Mouse (Mus musculus): ENCODE data around the gene Cbx5.

The Cbx5 gene

DNA sequence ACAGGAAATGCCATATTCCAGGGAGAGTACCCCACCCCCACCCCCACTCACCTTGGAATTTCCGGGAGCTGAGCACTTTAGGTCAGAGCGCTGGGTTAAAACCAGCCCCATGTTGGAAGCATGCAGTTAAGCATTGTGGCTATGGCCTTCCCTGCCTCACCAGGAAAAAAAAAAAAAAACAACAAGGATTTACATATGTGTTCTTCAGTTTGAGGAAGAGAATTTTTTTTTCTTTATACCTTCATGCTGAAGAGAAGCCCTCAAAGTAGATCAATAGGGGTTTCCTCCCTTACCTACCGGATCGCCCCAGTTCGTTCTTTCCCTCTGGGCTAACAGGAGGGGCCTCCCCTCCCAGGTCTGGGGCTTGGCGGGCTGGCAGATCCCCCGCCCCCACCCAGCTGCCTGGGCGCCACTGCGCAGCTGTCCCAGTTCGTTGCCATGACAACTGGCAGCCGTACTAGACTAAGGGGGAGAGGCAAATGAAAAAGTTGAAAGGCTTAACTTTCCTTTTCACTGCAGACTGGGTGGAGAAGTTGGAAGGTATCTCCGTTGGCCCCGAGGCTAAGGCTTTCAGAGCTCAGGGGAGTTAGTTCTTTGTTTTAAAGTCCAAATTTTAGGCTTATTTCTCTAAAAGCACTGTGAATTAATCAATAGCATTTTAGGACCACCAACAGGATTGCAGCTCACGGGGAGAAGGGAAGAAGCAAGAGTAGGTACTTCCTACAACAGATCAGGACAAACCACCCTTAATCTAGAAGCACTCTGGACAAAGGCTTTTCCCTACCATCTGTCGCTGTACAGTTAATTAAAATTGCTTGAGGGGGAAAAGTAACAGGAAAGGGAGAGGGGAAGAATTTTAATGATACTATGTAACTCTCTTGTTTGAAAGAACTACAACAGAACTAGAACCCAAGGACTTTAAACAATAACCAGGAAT is 24.4 kb downstream of the Cbx5 start:
- peak; percentile 97 for ATAC-seq (ENCODE audit: low TSS enrichment)

DNA sequence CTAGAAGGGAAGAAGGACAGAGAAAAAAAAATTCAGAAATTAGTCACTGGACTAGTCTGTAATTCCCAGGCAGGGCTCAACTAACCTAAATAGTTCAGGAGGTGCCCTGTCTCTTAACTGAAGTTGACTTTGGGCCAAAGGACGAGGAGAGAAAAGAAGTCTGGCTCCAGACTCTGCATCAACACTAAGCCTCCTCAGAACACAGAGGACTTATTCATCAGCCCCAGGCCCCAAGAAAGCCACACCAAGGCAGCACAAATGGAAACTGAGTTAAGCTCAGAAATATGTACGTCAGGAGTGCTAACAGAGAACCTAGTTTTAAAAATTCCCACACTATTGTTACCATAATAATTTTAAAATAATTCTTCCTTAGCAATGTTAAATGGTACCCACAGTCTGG is 25.5 kb downstream of the Cbx5 start:
- no peak; the same call in 1 of the 2 replicates for ATAC-seq (ENCODE audit: low TSS enrichment)

DNA sequence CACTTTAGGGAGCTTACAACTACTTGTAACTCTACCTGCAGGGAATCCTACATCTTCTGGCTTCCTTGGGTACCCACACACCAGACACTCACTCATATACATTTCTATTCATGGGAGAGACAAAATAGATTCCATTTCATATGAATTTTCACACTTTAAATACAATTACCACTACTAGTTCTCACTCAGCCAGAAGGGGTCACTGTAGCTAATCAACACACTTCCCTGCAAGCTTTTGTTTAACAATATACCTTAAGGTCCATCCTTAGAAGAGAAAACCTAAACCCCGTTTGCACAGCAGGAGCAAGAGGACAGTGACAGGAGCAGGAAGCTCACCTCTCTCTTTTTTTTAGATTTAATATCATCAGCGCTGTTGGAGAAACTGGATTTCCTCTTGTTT is 34.5 kb downstream of the Cbx5 start:
- no peak; the same call in 1 of the 2 replicates for ATAC-seq (ENCODE audit: low TSS enrichment)

DNA sequence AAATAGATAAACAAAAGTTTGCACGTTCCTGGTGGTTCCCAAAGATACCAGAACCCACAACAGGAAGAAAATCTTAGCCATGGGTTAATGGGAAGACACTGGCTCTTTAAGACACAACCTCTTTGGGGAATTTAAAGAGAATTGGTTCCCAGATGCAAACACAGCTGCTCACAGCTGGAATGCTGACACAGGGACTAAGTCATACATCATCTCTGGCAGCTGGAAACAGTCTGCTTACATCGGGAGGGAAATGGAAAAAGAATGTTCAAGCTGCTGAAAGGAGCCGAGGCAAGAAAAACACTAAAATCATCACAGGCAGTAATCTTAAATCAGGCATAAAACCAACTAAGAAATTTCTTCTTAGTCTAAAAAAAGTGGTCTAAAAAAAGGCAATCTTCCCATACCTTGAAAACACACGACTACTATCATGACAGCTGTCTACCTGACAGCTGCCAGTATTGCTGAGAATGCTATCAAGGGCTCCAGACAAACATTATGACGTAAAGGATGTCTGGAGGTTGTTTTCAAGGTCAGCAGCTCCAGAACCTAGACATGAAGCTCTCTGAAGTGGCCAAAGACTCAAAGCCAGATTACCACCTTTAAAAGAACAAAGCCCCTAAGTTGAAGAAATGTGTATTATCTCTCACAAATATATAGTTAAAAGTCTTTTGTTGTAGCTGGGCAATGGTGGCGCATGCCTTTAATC is 37.4 kb downstream of the Cbx5 start:
- no peak; the same call in 1 of the 2 replicates for ATAC-seq (ENCODE audit: low TSS enrichment)

DNA sequence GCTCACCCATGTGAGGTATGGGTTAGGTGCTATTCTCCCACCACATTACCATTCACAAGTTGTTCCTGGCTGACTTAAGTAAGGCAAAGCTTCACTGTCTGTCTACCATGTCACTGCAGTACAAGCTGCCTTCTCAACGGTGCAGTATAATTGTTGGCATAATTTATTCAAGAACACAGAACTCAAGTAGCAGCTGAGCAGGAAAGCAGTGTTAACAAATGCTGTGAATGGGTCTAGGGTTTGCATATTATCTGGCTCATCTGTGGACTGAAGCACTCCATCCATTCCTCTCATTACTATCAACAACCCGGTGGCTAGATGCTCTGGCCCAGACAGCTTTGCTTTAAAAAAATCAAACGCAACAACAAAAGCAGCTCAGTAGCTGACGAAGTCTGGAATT is 41.8 kb downstream of the Cbx5 start:
- ATAC-seq (ENCODE audit: low TSS enrichment), result no peak

DNA sequence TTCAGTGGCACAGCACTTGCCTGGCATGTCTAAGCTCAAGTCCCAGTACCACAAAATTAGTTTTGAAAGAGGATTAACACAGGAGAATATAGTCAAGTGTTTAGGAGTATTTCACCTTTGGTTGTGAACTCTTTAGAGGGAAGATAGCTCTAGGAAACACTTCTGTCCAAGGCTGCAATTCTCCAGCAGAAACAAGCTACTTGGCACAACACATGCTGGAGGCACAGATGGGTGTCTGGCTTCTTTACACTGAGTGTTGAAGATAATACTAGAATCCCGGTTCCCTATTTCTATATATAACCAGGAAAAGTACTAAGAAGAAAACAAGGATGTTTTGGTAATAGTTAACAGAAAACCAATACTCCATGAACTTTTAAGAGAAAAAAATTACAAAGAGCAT is 42.8 kb downstream of the Cbx5 start:
- ATAC-seq (ENCODE audit: low TSS enrichment), result peak; percentile 58; the same call in 1 of the 2 replicates

DNA sequence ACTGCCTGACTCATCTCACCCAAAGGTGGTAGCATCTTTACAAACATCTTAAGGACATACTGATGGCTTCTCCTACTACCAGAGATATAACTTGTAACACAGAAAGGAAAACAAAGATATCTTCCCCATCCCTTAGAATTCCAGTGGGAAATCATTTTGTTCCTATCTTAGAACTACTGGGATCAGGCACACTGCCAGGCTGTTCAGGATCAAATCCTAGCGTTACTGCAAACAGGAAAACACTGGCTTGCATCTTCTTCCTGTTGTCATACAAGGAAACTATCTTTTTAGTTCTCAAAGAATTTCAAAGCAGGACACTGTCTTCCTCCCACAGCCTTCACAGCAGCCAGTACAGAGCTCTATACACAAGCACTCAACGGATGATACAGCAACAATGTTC is 46.0 kb downstream of the Cbx5 start:
- no peak for ATAC-seq (ENCODE audit: low TSS enrichment)

DNA sequence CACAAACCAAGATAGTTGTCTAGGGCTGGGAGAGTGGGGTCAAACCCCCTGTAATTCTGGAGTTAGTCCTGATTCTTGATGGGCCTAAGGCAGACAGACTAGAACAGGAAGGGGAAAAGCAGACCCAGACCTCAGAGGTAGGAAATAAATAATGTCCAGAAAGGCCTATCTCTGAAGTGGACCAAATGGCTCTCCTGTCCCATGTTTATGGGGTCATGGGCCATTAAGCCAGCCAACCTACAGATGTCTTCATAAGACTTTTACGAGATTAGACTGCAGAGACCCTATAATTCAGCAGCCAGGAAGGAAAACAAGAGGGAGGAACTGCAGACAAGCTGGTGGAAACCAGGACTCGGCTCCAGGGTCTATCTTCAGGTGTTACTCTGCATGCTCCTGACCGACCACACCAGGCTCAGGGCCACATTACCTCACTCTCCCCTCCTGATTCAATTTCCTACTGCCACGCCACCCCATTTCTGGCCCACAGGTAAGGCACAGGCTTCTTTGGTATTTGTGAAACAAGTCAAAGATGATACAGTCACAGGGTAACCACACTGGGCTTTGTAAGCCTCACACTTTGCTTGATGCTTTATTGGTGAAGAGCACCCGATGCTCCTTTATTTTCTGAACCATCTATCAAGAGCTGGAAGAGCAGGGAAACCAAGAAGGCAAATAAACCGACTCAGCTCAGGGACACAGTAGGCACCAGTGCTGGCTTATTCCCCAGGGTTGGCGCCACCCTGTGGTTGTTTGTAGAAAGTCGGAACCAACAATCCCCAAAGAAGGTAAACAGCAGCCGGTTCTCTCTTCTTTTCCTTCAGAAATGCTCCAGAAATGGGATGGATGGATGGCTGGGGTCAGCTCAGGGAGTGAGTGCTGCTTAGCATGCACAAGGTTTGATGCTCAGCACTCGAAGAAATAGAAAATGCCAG is 48.8 kb downstream of the Cbx5 start:
- peak; percentile 69 for ATAC-seq (ENCODE audit: low TSS enrichment)

DNA sequence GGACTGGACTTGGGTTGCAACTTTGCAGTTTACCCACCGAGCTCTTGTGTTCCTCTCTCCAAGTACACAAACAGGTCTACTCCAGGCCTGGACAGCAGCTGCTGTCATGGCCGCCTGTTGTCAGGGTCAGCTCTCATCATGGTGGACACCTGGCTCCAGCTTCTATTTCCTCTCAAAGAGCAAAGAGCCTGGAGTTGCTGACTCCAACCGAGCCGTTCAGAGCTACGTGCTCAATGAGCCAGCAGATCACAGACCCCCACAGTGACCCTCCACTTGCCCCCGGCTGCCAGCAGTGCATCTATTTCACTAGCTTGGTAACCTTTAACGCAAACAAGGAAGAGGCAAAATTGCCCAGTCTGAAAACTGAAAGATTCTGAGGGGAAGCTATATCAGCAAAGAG is 49.5 kb downstream of the Cbx5 start:
- no peak for ATAC-seq (ENCODE audit: low TSS enrichment)

DNA sequence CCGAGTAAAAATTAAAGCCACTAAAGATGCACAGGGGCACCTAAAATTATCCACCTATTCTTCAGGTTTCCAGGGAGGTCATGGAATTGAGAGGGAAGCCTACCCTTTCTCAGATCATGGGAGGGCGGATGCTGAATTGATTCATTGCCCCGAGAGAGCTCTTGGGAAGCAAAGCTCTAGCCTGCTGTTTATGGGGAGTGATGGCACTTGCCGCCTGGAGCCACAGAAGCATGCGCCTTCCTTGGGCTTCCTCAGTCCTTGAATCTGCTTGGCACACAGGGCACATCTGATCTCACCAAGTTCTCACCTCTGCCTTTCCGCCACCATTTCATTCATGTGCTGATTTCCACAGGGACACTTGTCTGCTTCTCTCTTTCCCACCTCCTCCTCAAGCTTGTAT is 51.8 kb downstream of the Cbx5 start:
- no peak for ATAC-seq (ENCODE audit: low TSS enrichment)

DNA sequence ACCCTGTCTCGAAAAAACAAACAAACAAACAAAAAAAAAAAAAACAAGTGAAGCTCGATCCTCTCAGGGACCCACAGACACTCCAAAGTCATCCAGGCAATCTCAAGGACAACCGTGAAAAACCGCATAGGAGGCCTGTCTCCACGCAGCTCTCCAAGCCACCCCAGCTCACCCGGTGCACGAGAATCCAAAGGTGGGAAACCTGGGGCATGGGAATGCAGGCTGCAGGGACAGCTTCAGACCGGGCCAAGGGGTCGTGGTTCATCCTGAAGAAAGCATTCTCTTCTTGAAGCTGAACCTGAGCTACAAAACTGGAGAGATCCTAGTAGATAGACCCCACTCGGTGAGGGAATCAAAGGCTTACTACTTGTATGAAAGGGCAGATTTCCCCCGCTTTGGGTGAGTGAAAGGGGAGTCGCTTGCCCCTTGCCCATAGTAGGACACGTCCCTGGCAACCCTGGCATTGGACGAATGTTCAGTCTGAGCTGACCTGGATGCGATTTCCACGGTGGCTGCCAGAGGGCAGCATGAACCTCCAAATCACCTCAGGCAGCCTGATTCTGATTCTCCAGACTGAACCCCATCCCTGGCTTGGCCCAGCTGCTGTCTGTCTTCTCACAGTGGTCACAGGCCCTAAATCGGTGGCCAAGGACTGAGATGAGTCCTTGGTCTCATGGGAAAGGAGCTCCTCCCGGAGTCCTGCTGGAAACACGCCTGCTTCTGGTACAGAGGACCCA is 54.0 kb downstream of the Cbx5 start:
- peak; percentile 29; the same call in 1 of the 2 replicates for ATAC-seq (ENCODE audit: low TSS enrichment)

DNA sequence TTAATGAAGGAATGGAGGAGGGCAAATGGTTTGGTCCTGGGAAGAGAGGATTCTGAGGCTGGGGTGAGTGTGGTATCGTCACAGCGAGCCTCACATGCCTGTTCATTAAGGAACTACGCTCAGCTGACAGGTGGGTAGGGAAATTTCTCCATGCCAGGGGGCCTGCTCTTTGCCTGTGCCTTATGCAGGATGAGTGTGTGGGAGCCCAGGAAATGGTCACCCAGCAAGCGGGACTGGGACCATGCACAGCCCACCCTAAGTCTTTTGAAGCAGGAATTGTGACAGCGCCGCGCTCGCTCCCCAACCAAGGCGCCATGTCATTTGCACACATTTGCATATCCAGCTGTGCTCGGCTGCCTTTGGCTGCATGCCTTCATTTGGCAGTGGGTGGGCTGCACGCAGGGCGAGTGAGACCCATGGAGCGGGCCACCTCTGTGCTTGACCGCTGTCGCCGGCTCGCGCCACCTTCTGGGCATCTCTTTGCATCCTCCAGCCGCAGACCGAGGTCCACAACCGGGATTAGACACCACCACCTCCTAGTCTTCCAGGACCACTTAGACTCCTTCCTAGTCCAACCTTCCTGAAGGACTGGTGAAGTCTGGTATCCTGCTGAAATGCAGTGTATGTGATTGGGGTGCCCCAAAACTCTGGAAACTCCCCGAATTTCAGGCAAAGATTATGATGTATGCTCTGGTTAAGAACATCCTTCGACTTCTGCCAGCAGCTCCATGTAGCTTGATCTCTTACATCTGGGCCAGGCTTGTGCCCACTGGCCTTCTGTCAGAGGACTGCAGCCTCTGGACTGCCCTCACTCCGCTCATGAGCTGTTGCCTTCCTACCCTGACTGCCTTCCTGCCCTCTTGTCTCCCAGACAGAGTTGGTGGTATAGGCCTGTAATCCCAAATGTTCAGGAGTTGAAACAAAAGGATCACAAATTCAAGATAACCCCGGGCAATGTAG is 55.7 kb downstream of the Cbx5 start:
- no peak for ATAC-seq (ENCODE audit: low TSS enrichment)

DNA sequence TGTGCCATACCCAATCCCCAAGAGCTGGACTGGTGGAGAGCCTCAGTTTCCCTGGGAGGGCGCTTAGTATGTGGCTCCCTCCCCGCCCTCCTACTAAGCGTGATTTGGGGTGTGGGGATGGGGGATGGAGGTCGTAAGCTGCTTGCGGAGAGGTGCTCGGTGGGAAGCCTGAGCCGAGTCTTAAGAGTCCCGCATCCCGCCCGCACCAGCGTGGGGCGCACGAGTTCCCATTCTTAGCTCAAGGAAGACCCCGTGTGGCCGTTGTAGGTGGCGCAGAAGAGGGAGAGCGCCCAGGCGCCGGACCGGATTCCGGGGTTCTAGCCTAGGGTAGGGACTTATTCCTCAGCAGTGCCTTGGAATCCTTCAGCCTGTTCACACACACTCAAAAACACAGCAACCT is 56.5 kb downstream of the Cbx5 start:
- ATAC-seq (ENCODE audit: low TSS enrichment), result peak; percentile 60; the same call in 1 of the 2 replicates

DNA sequence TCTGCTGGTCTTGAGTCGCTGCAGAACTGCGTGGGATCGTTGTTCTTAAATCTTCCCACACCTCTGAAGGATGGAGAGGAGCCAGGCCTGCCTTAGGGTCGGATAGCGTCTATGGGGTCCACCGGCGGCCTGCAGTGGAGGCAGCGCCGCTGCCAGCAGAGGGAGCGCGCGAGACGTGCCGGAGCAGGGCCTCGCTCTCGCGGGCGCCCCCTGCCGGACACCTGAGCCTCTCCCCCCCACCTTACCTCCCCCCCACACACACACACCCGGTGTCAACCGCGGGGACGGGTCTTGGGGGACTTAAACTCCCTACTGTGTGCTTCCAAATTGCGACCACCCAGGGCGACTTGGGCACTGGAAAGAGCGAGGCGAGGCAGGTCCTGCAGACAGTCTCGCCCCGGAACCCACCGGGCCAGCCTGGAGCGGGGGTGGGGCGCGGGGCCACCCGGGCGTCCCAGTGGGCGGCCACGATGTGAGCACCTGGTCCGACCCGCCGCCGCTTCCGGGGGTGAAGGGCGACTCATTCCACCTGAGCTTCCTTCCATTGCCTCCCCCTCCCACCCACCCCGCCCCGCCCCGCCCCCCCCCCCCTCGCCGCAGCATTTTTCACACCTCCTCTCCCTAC is 57.3 kb downstream of the Cbx5 start:
- ATAC-seq (ENCODE audit: low TSS enrichment), result peak; percentile 43

DNA sequence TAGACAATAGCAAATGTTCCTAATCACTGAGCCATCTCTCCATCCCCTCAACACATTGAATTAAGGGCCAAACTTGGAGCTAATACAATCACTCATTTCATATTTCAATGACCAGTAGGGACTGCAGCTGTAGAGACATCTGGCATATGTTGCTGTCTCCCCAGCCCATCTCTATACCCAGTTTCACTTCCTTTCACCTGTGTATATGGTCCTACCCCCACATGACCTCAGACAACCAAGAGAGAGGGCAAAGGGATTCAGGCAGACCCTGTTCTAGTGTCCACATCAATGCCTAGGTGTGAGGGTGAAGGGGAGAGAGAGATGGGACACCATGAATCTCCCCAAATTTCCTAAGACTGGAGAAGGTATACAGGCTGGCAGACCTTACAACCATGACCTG is 59.2 kb downstream of the Cbx5 start:
- no peak for ATAC-seq (ENCODE audit: low TSS enrichment)

DNA sequence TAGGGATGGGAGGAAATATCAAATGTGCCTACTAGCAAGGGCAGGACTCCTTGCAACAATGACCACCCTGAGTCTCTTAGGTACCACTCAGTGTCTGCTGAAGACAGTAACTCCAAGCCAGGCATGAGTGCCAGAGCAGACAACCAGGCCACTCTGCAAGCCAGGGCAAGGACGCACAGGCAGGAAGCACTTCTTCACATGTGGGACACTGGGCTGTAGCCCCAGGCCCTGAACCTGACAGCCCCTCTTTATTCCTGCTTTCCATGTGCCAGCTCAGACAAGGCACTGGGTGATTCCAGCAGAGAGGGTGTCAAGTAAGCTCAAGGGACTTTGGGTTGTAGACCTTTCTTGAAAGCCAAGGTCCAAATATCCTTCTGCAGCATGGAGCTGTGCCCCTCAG is 60.8 kb downstream of the Cbx5 start:
- no peak for ATAC-seq (ENCODE audit: low TSS enrichment)

DNA sequence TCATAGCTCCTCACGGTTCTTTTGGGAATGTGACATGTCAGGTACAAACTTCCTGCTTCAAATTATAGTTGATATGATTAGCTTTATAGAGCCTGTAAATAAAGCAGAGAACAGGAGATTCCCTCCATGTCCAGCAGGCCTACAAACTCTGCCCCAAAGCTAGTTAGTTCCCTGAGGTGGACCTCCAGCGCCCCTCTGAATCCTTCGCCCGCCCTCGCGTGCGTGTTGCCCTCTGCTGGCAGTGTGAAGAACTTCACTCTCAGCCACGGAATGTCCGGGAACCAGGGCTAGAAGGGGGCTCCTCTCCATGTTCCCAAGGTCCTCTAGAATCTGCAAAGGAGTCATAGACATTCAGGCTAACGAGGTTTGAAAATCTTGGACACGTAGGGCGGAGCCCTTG is 61.5 kb downstream of the Cbx5 start:
- ATAC-seq (ENCODE audit: low TSS enrichment), result no peak

DNA sequence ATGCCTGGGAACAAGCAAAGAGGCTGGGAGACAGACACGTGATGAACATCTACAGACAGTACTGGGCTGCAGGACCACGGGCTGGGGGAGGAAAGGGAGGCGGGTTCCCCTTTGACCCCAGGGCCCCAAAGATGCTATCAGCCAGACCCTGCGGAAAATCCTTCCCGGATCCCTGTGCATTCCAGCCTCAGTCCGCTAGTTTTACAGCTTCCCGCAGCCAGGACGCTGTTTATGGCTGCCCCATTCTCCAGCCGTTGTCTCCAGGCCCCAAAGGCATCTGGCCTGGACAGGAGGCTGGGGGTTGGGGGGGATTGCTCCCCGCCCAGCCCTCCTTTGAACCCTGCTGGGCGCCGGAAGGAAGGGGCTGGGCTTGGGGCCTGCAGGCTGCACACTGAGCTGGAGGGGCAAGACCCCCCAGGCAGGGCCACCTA is 62.0 kb downstream of the Cbx5 start:
- ATAC-seq (ENCODE audit: low TSS enrichment), result no peak

DNA sequence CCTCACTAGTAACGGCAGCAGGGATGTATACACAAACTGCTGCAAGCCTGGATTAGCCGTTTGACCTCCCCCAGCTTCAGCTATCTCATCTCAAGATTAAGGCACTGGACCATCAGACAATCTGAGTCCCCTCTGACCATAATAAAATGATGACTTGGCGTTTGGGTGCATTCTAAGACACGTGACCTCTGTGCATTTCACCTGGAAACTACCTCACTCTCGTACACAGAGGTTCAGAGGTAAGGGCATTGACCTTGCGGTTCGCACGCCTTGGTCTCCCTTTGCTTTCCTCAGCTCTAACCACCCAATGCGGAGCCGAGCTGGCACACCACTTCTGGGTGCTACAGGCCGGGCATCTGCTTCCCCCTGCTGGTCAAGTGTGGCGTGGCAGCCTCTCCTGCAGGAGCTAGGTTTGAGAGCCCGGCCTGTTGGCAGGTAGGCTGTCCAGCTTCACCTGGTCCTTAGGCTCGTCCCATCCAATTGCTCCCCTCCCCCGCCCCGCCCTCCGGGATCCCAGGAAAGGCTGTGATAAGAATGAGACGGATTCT is 62.7 kb downstream of the Cbx5 start:
- peak; percentile 85 for ATAC-seq (ENCODE audit: low TSS enrichment)
